Mouse (Mus musculus): ENCODE results near the gene Gm14443. TPM values are rescaled to one million over a fixed set of nuclear protein-coding genes. Genes with fewer than 3 reads are reported as not detected.
A peak's percentile ranks its signal among the peaks of the same experiment; 100 is the strongest.
"Not testable (repeated sequence)": the region's sequence is repeated elsewhere in the genome, so short reads cannot be mapped to it uniquely, and the experiment has no call there.

Gene Gm14443
- total RNA-seq (2021): 0.96 and 1.4 TPM in 2 replicates
- long read RNA-seq, experiment 1: 0 reads
- long read RNA-seq, experiment 2: 0 reads

DNA sequence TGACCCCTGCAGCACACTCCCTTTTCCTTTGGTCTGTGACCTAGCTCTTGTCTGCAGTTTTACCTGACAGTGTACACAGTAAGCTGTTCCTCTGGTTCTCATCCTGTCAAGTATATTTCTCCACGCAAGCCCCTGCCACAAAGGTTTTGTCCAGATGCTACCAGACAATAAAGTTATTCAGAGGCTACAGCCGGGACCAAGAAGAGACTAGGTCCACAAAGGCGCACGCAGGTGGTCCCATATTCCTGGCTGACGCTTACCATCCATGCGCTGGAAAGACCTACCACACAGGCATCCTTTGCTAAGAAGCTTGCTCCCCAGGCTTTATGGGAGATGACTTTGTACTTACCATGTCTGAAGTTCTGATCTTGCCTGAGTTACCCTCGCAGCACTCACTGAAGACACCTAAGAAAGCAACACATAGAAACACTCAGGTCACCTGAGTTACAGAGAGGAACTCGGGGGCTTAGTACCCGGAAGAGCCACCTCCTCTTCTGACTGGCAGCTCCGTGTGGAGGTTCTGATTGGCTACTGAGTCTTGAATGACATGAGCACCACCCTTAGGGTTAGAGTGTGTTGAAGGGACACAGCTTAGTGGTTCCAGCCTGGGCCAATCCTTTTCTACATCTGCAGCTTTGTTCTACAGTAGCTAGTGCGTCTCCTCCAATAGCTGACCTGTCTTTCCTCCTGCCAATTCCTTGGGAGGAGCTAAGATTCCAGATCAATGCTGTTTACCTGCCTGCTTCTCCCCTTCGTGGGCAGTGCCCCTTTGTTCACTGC, at the start of gene Gm14443:
Gene Gm14443, minus strand, starts transcription at position 471 of the 780 bp plus-strand sequence.
- not testable (repeated sequence) for DNase-seq

DNA sequence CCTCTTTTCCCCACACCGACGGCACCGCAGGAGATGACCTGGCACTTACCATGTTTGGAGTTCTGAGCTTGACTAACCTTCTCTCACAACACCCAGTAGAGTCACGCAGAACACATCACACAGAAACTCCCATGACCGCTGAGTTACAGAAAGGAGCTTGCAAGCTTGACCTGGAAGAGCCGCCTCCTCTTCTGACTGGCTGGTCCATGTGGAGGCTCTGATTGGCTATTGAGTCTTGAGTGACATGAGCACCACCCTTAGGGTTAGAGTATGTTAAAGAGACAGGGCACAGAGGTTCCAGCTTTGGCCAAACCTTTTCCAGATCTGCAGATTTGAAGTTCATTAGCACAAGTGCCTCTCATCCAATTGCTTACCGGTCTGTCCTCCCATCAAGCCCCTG, 31.1 kb upstream of the Gm14443 start, which contains the start of gene Gm14391:
Gene Gm14391, minus strand, starts transcription at position 186 of the 400 bp plus-strand sequence.
- DNase-seq: not testable (repeated sequence)

GRCm38 (mm10) chr2:175179008-175179407, 3.3 kb upstream of the Gm14443 start:
- not testable (repeated sequence) for DNase-seq

- DNase-seq: no peak
These were observed 641 bp upstream of the Gm14443 start for GRCm38 (mm10) chr2:175176312-175176711.

DNA sequence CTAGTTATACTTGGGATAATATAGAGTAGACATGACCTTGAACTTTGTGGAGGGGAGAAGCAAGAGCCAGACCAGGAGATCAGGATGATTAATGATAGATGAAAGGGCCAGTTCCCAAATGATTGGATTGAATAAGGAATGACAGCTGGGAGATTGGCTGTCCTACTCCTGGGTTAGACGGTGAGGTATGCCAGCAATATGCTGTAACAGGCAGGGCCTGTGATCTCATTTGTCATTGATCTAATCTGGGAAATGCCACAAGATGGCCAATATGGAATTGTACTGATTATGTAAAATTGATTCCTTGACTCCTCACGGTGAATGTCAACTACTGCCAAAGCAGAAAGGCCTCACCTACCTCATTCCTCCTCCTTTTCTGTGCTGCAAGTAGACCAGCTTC, 1.6 kb downstream of the Gm14443 start:
- DNase-seq: not testable (repeated sequence)

GRCm38 (mm10) chr2:175172906-175173595, 2.6 kb downstream of the Gm14443 start:
- not testable (repeated sequence) for DNase-seq

GRCm38 (mm10) chr2:175172123-175172522, 3.5 kb downstream of the Gm14443 start:
- DNase-seq: no peak

DNA sequence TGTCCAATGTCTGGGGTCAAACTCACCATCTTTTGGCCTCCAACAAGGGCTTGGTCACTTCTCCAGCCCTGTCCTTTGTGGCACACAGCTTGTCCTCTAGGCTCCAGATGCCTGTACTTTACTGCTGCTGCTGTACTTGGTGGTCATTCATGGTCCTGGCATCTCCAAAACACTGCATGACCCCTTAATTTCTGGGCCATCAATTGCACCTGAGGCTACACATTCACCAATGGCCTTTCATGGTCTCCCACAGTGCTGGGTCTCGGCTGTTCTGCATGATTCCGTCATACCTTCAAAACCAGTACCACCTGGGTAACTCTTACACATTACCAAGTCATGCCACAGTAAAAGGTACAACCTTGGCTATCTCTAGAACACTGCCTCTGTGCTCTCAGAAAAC, 8.8 kb downstream of the Gm14443 start:
- DNase-seq: not testable (repeated sequence)

GRCm38 (mm10) chr2:175165110-175165509, 10.6 kb downstream of the Gm14443 start:
- DNase-seq: not testable (repeated sequence)

DNA sequence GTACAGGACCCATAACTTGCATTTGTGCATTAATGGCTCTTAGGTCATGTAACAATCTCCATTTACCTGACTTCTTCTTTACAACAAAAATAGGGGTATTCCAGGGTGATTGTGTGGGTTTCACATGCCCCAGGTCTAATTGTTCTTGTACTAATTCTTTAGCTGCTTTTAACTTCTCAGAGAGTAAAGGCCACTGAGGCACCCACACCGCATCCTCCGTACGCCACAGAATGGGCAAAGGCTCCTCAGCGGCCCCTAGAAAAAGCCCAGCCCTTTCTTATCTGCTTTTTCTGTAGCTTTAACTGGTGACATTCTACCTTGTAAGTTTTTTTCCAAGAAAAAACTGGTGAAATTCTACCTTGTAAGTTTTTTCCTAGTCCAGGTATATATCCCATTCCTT, 14.2 kb downstream of the Gm14443 start:
- DNase-seq: not testable (repeated sequence)

GRCm38 (mm10) chr2:175158642-175159041, 17.0 kb downstream of the Gm14443 start:
- DNase-seq: no peak

DNA sequence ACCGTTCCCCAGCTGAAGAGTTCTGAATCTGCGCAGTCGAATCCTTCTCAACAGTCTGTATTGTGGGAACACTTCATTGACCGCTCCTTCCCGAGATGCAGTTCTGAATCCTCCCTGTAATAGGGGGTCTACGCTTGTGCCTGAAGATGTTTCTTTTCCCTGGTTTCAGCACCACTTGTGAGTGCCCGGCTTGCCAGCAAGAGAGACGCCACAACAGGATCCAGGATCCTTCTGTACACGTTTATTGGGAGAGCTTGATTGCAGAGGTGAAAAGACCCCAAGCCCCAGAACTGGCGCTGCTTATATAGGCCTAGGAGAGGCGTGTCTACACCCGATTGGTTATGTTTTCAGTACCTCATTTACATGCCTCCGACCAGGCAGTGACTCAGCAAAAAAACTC, 19.0 kb downstream of the Gm14443 start:
- DNase-seq: no peak

GRCm38 (mm10) chr2:175141993-175142295, 33.7 kb downstream of the Gm14443 start, which contains the start of gene Gm14399:
TSS of gene Gm14399 (minus strand) at chr2:175142012.
- not testable (repeated sequence) for DNase-seq

DNA sequence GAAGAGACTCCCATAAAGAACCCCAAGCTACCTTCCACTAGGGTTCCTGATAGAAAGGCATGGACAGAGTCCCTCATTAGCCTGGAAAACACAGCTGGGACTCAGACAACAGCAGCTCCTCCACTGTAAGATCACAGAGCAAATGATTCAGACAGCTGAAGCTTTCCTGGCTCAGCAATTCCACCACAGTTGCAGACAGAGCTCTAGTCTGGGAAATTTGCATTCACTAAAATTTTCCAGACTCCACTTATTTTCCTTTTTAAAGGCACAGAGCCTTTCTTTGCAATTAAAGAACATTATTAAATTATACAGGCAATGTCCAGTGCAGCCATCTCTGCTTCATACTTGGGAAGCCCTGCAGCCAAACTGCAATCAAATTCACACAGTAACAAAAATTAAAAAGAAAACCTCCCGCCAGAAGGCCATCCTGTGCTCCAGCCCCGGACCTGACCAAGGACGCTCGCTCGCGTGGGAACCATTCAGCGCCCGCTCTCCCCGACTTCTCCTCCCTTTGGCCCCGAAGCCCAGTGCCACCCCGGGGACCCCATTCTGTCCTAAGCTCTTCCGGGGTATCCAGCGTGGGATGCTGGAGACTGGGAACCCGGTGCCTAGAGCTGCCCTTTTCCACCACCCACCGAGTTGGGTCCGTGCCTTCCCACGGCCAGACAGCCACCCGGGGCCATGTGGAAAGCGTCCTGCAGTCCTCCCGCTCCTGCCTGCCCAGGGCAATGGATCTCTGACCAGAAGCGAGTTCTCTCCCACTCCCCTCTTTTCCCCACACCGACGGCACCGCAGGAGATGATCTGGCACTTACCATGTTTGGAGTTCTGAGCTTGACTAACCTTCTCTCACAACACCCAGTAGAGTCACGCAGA, 34.3 kb downstream of the Gm14443 start:
- DNase-seq: peak; percentile 36

DNA sequence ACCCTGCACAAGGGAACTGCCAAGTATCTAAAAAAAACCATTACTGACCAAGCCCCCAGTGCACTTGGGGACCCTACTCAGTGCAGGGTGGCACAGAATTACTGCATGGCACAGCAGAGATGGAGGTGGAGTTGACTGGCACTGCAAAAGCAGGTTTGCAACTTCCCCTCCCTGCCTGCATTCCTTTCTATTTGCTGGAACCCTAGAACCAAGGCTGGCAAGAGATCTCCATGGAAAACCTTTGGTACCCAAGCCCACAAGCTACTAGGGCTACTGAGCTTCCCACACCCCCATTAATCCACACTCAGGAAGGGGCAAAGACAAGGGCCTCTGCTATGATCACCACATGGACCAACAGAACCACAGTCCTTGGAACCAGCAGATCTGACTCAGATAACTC, 35.0 kb downstream of the Gm14443 start:
- not testable (repeated sequence) for DNase-seq

Other genes with a start within 250 kb of the Gm14443 start
- 0.56 TPM in 1 of 2 replicates, not detected in the other for gene Gm14444, start 165.6 kb downstream of the Gm14443 start, total RNA-seq (2021)
- 0.74 and 2.8 TPM in 2 replicates for gene Gm14393, start 108.1 kb downstream of the Gm14443 start, total RNA-seq (2021)
- gene Gm14399, start 33.9 kb downstream of the Gm14443 start, total RNA-seq (2021): 16.1 and 16.8 TPM in 2 replicates
- 67.7 and 68.0 TPM in 2 replicates for gene Gm14391, start 31.0 kb upstream of the Gm14443 start, total RNA-seq (2021)
- 3.6 and 6.9 TPM in 2 replicates for gene Gm14440, start 99.3 kb upstream of the Gm14443 start, total RNA-seq (2021)
- 39.5 and 43.5 TPM in 2 replicates for gene Gm4631, start 162.3 kb upstream of the Gm14443 start, total RNA-seq (2021)
- gene Zfp968, start 196.6 kb upstream of the Gm14443 start, total RNA-seq (2021): 7.0 and 7.3 TPM in 2 replicates